In the genomic region with DNA sequence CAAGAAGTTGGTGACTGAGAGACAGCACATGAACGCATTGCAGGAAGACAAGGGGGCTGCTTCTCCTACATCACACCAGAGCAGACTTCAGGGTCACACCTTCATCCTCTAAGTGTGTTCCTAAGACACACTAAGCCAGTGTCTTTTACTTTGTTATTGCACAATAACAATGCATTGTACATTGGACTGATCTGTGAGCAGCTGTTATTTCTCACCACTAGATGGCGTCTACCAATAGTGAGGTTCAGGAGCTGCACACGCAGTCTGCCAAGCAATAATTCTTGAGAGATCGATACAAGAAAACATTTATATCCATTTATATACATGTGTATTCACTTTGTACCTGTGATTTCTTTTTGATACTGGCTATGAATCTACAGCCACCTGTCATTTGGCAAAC, we compare ENCODE assay signal across 7 mouse cellular contexts. TPM values are rescaled to one million over a fixed set of nuclear protein-coding genes. Genes with fewer than 3 reads are reported as not detected.
DNase-seq lines count a peak whose midpoint lies in the region; ATAC-seq and TF ChIP-seq lines count a peak whose summit lies in the region.

No protein-coding gene starts in this region.

- peak; percentile 89 to 92 for TF ChIP-seq CTCF in CH12.LX (conservative IDR thresholded peaks at IDR 0.05 in 1 of 2, IDR thresholded peaks at IDR 0.05 in 1 of 2; ENCODE audit: low read depth in 2 of 2, low read length in 2 of 2)

- H3K27me3 ChIP-seq in kidney, embryonic 15.5 days, result 0 out of 2 replicates have a peak, but pooled peaks cover 2% of the 10 kb centered on the region
- H3K27me3 ChIP-seq in CH12.LX (replicated peaks), result peaks cover 10% of the 10 kb centered on the region
- H3K27me3 ChIP-seq in embryonic facial prominence, embryonic 11.5 days (ENCODE audit: control insufficient read depth, insufficient read depth, low read length), result 0 out of 2 replicates have a peak, but pooled peaks cover 3% of the 10 kb centered on the region

- no peaks in the 10 kb centered on the region for H3K9me3 ChIP-seq in kidney, embryonic 15.5 days (replicated peaks)
- peaks cover 15% of the 10 kb centered on the region for H3K9me3 ChIP-seq in CH12.LX (replicated peaks; ENCODE audit: low read length)
- H3K9me3 ChIP-seq in embryonic facial prominence, embryonic 11.5 days (replicated peaks; ENCODE audit: control insufficient read depth, low read length), result no peaks in the 10 kb centered on the region

- H3K4me1 ChIP-seq in kidney, embryonic 15.5 days, result peaks cover 10% of the 10 kb centered on the region; the same call in 1 of the 2 replicates
- H3K4me1 ChIP-seq in CH12.LX (ENCODE audit: control insufficient read depth in 1 of 2, insufficient read depth in 2 of 2), result peaks cover 0 to 30% of the 10 kb centered on the region in 2 experiments; a peak in 3 of 4 replicates
- peaks cover 4% of the 10 kb centered on the region; the same call in 1 of the 2 replicates for H3K4me1 ChIP-seq in embryonic facial prominence, embryonic 11.5 days (ENCODE audit: control insufficient read depth, insufficient read depth, low read length)

- peak; percentile 23 for DNase-seq in kidney, adult 18-20 months
- peak; percentile 46 to 50 for DNase-seq in B cell, adult 2 months
- DNase-seq in CH12.LX (ENCODE audit: extremely low read depth), result peak; percentile 62
- DNase-seq in embryonic facial prominence, embryonic 11.5 days (ENCODE audit: low spot score), result peak; percentile 78
- peak; percentile 78 for DNase-seq in naive thymus-derived CD4-positive, alpha-beta T cell, adult 2 months (ENCODE audit: low read depth)
- no peak for DNase-seq in gastrocnemius, postnatal 4 days (ENCODE audit: low spot score in 2 of 2)

- no peak for ATAC-seq in kidney, embryonic 15.5 days (replicated peaks; ENCODE audit: low FRiP score)
- no peak for ATAC-seq in embryonic facial prominence, embryonic 11.5 days (replicated peaks; ENCODE audit: insufficient number of reproducible peaks, low FRiP score, low TSS enrichment, low read depth)

- no peak for TF ChIP-seq EP300 in CH12.LX (IDR thresholded peaks at IDR 0.05; ENCODE audit: low read length)

- 29% methylated on average over 4 of the region's 4 CpGs for WGBS in kidney, embryonic 15.5 days
- 36% methylated on average over 4 of the region's 4 CpGs for WGBS in embryonic facial prominence, embryonic 11.5 days

- TF ChIP-seq POLR2A in CH12.LX (IDR thresholded peaks at IDR 0.05; ENCODE audit: low read depth, low read length), result no peak

- dilution Hi-C loops in CH12.LX (cut with MboI; ENCODE audit: extremely low pct_ligation_motif_present, extremely low pct_unique_long_range_greater_than_20kb, low sequenced_read_pairs), result no loop called here

- H3K4me3 ChIP-seq in kidney, embryonic 15.5 days (replicated peaks), result no peak overlapping the region
- no peak overlapping the region for H3K4me3 ChIP-seq in CH12.LX (replicated peaks in 1 of 3; ENCODE audit: low read depth in 2 of 3, low read length in 2 of 3, poor library complexity in 1 of 3)
- no peak overlapping the region for H3K4me3 ChIP-seq in embryonic facial prominence, embryonic 11.5 days (ENCODE audit: low read depth, low read length)

- no peak overlapping the region for H3K27ac ChIP-seq in kidney, embryonic 15.5 days
- H3K27ac ChIP-seq in CH12.LX (ENCODE audit: insufficient read depth, low read depth), result no peak overlapping the region
- no peak overlapping the region for H3K27ac ChIP-seq in embryonic facial prominence, embryonic 11.5 days (replicated peaks; ENCODE audit: low read depth, low read length)

- H3K79me2 ChIP-seq in CH12.LX (replicated peaks; ENCODE audit: control insufficient read depth, extremely low read depth, insufficient read depth, poor library complexity, severe bottlenecking), result no peaks in the 10 kb centered on the region

- TF ChIP-seq RAD21 in CH12.LX (IDR thresholded peaks at IDR 0.05; ENCODE audit: low read depth, low read length), result peak; percentile 67

- in situ Hi-C loops in CH12.LX (cut with MboI; ENCODE audit: low pct_ligation_motif_present, low pct_unique_long_range_greater_than_20kb, low sequenced_read_pairs), result loop anchor here (25.0 kb wide), 2 partner anchors 237 to 387 kb away; no protein-coding TSS in a partner anchor

- no peak overlapping the region for H3K9ac ChIP-seq in kidney, embryonic 15.5 days
- no peak overlapping the region for H3K9ac ChIP-seq in CH12.LX (ENCODE audit: insufficient read depth, low read depth)
- no peak overlapping the region for H3K9ac ChIP-seq in embryonic facial prominence, embryonic 11.5 days (replicated peaks; ENCODE audit: low read length)

- H3K4me2 ChIP-seq in kidney, embryonic 15.5 days, result no peak overlapping the region
- H3K4me2 ChIP-seq in CH12.LX (ENCODE audit: insufficient read depth, low read depth, poor library complexity, severe bottlenecking), result no peak overlapping the region
- H3K4me2 ChIP-seq in embryonic facial prominence, embryonic 11.5 days (ENCODE audit: low read depth, low read length), result no peak overlapping the region

- H3K36me3 ChIP-seq in kidney, embryonic 15.5 days, result no peaks in the 10 kb centered on the region
- H3K36me3 ChIP-seq in CH12.LX (replicated peaks in 1 of 2; ENCODE audit: control insufficient read depth in 1 of 2, insufficient read depth in 1 of 2, low read length in 1 of 2), result no peaks in the 10 kb centered on the region
- no peaks in the 10 kb centered on the region for H3K36me3 ChIP-seq in embryonic facial prominence, embryonic 11.5 days (replicated peaks; ENCODE audit: control insufficient read depth, insufficient read depth, low read depth, low read length)

TF ChIP-seq in CH12.LX, 34 proteins besides CTCF, POLR2A, EP300 and RAD21:
- TF ChIP-seq IRF4 (IDR thresholded peaks at IDR 0.05; ENCODE audit: low read depth, low read length) (peak; percentile 38; the same call in 1 of the 2 replicates), TCF12 (IDR thresholded peaks at IDR 0.05; ENCODE audit: low read depth, low read length) (no peak), BHLHE40 (IDR thresholded peaks at IDR 0.05; ENCODE audit: low read depth, low read length) (no peak), ZNF384 (IDR thresholded peaks at IDR 0.05; ENCODE audit: low read depth, low read length) (no peak), ETS1 (conservative IDR thresholded peaks at IDR 0.05; ENCODE audit: low read depth, low read length) (no peak), ZC3H11A (IDR thresholded peaks at IDR 0.05; ENCODE audit: low read depth, low read length) (peak; percentile 59; the same call in 1 of the 2 replicates), NELFE (IDR thresholded peaks at IDR 0.05; ENCODE audit: low read depth, low read length) (no peak), TBP (conservative IDR thresholded peaks at IDR 0.05; ENCODE audit: low read depth, low read length) (no peak), SIN3A (IDR thresholded peaks at IDR 0.05; ENCODE audit: low read length) (no peak), MAFK (IDR thresholded peaks at IDR 0.05; ENCODE audit: insufficient replicate concordance, low read length) (no peak), MXI1 (IDR thresholded peaks at IDR 0.05; ENCODE audit: low read depth, low read length) (no peak), SMC3 (IDR thresholded peaks at IDR 0.05; ENCODE audit: low read depth, low read length) (peak; percentile 94), PAX5 (IDR thresholded peaks at IDR 0.05; ENCODE audit: low read length) (no peak), POLR2AphosphoS2 (IDR thresholded peaks at IDR 0.05; ENCODE audit: low read depth, low read length) (no peak), UBTF (IDR thresholded peaks at IDR 0.05; ENCODE audit: low read depth, low read length) (no peak), JUND (conservative IDR thresholded peaks at IDR 0.05; ENCODE audit: low read depth, low read length) (no peak), KAT2A (IDR thresholded peaks at IDR 0.05; ENCODE audit: insufficient replicate concordance, low read length) (no peak), MYC (IDR thresholded peaks at IDR 0.05; ENCODE audit: low read depth, low read length) (peak; percentile 31; the same call in 1 of the 2 replicates), MEF2A (IDR thresholded peaks at IDR 0.05; ENCODE audit: borderline replicate concordance, low read depth, low read length) (no peak)

RNA-seq across cellular contexts. Expression of gene Sipa1l2, which starts 4.7 kb away (rescaled TPM):
- polyA plus RNA-seq in kidney, embryonic 15.5 days (2015; fragmentation: Nextera tagmentation; extraction: Ambion mirVana), result 16.9 and 17.4 TPM in 2 replicates
- total RNA-seq in CH12.LX (2012; rRNA removed) (3.8 and 5.6 TPM in 2 replicates), CH12.LX (2014; rRNA removed) (1.9 and 2.0 TPM in 2 replicates)
- 2.3 and 2.7 TPM in 2 replicates for polyA plus RNA-seq in CH12.LX (2012; ENCODE audit: insufficient read length, low read depth)
- 9.4 and 9.6 TPM in 2 replicates for polyA plus RNA-seq in embryonic facial prominence, embryonic 11.5 days (2014; fragmentation: Nextera tagmentation; extraction: Ambion mirVana)
- 10 to 100 TPM; 24.2 to 27.5 TPM for total RNA-seq in gastrocnemius, postnatal 4 days (2021)

Comparison
In these comparisons a context has a peak if more than half of its experiments do, and no peak if none do; other contexts are left out.
1. DNase-seq: peak in kidney, adult 18-20 months (single experiment), B cell, adult 2 months (2 of 2), CH12.LX (single experiment), embryonic facial prominence, embryonic 11.5 days (single experiment) and naive thymus-derived CD4-positive, alpha-beta T cell, adult 2 months (single experiment); none in gastrocnemius, postnatal 4 days (0 of 2).